Comparison of ENCODE assay signal across 28 mouse cellular contexts in the genomic region with DNA sequence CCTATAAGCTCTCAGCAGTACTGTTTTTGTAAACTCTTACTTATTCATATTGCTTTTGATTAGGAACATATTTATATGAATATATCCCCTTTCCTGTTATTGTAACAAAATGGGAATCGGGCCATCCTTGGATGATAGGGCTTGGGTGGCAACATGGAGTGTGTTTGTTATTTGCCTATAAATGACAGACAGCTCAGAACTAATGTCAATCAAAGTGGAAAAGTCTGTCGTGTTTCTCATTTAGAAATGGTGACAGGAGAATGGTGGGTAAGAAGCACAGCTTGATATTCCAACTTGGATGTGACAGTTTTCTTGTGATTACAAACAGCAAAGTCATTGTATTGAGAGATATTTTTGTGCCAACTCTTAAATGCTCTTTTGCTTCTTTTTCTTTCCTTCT.
"Had no signal": no experiment of that assay in that cellular context is flagged by ENCODE, and none has a peak within 500 bp of the region (broad histone marks: within the 10 kb centered on the region; RNA-seq: fewer than 3 reads in every experiment).

No protein-coding gene starts in this region.

- H3K4me1 ChIP-seq: heart, embryonic 15.5 days; hindbrain, embryonic 13.5 days; hindbrain, embryonic 15.5 days; kidney, embryonic 15.5 days; limb, embryonic 10.5 days; liver, embryonic 12.5 days had no signal

- DNase-seq: gastrocnemius, postnatal 14 days; gastrocnemius, postnatal 36 days; heart, adult 11 months; heart, adult 2 months; heart, postnatal 14 days; heart, postnatal 36 days; kidney, adult 11 months; kidney, adult 2 months; kidney, adult 9 months; kidney, postnatal 14 days; kidney, postnatal 36 days; layer of hippocampus, adult 9-11 months; layer of hippocampus, postnatal 36 days; liver had no signal

- H3K36me3 ChIP-seq: heart, embryonic 15.5 days; hindbrain, embryonic 15.5 days; limb, embryonic 10.5 days; limb, embryonic 12.5 days; liver, embryonic 12.5 days had no signal

- H3K27me3 ChIP-seq: heart, embryonic 13.5 days; heart, embryonic 15.5 days; hindbrain, embryonic 13.5 days; hindbrain, embryonic 15.5 days; kidney, embryonic 15.5 days; limb, embryonic 12.5 days; liver, embryonic 12.5 days had no signal

- H3K4me3 ChIP-seq: heart, adult 2 months; heart, embryonic 13.5 days; heart, embryonic 15.5 days; hindbrain, embryonic 13.5 days; hindbrain, embryonic 15.5 days; kidney, embryonic 15.5 days; left cerebral cortex, adult 2 months; limb, embryonic 10.5 days; limb, embryonic 12.5 days; liver, embryonic 12.5 days had no signal

- ATAC-seq: hindbrain, postnatal 0 days; intestine, embryonic 16.5 days; liver, embryonic 12.5 days had no signal

- H3K4me2 ChIP-seq: heart, embryonic 11.5 days; heart, embryonic 13.5 days; heart, embryonic 15.5 days; hindbrain, embryonic 13.5 days; hindbrain, embryonic 15.5 days; kidney, embryonic 15.5 days; limb, embryonic 12.5 days; liver, embryonic 12.5 days had no signal

- H3K9me3 ChIP-seq: heart, embryonic 13.5 days; heart, embryonic 15.5 days; hindbrain, embryonic 13.5 days; hindbrain, embryonic 15.5 days; kidney, embryonic 15.5 days; limb, embryonic 10.5 days; limb, embryonic 12.5 days; liver, embryonic 12.5 days had no signal

- H3K9ac ChIP-seq: heart, embryonic 13.5 days; heart, embryonic 15.5 days; hindbrain, embryonic 13.5 days; hindbrain, embryonic 15.5 days; kidney, embryonic 15.5 days; limb, embryonic 12.5 days; liver, embryonic 12.5 days; liver, embryonic 14.5 days had no signal

- H3K27ac ChIP-seq: heart, adult 2 months; heart, embryonic 13.5 days; heart, embryonic 15.5 days; hindbrain, embryonic 13.5 days; hindbrain, embryonic 15.5 days; hindbrain, postnatal 0 days; kidney, embryonic 15.5 days; kidney, postnatal 0 days; left cerebral cortex, adult 2 months; limb, embryonic 10.5 days; limb, embryonic 12.5 days; liver, embryonic 12.5 days; liver, embryonic 14.5 days had no signal
